Mouse (Mus musculus) spleen, adult 2 months (tissue): ENCODE results near the gene Ppef1. TPM values are rescaled to one million over a fixed set of nuclear protein-coding genes. Genes with fewer than 3 reads are reported as not detected.

Source experiments
- DNase-seq, 2 experiments: peaks; one replicate each; pipeline versions ENCODE4 v3.0.0 to v3.0.0-alpha.2; 2012 to 2021; ENCODE audit warnings: low spot score in 2 of 2, low read depth in 1 of 2
- H3K27ac ChIP-seq: fragments of 200-500 bp; 2 replicates; pipeline ENCODE4 v1.5.1; 2012; ENCODE audit warnings: low read length, inconsistent platforms; ENCODE audit not compliant: insufficient read depth
- H3K27me3 ChIP-seq: fragments of 200-500 bp; 2 replicates; pipeline ENCODE4 v1.6.1; 2012; ENCODE audit warnings: mild to moderate bottlenecking, moderate library complexity, low read length, inconsistent platforms; ENCODE audit not compliant: control insufficient read depth, insufficient read depth
- H3K36me3 ChIP-seq: fragments of 200-500 bp; 2 replicates; pipeline ENCODE4 v1.6.1; 2012; ENCODE audit warnings: mild to moderate bottlenecking, low read length, inconsistent platforms; ENCODE audit not compliant: control insufficient read depth, insufficient read depth
- H3K4me1 ChIP-seq: fragments of 200-500 bp; 2 replicates; pipeline ENCODE4 v1.6.1; 2011; ENCODE audit warnings: inconsistent platforms; ENCODE audit not compliant: control insufficient read depth, insufficient read depth, insufficient read length
- H3K4me3 ChIP-seq: fragments of 200-500 bp; 2 replicates; pipeline ENCODE4 v1.5.1; 2011; ENCODE audit warnings: mild to moderate bottlenecking, inconsistent platforms; ENCODE audit not compliant: insufficient read depth, insufficient read length; ENCODE audit errors: extremely low read depth
- CTCF ChIP-seq: fragments of 200-500 bp; IDR thresholded peaks from 2 replicates; pipeline ENCODE4 v1.5.1; 2011; ENCODE audit warnings: mild to moderate bottlenecking, inconsistent platforms; ENCODE audit not compliant: insufficient read depth, insufficient read length, insufficient replicate concordance; ENCODE audit errors: extremely low read depth
- POLR2A ChIP-seq: fragments of 200-500 bp; IDR thresholded peaks from 2 replicates; pipeline ENCODE4 v1.6.1; 2011; ENCODE audit warnings: low read depth, low read length, inconsistent platforms
- WGBS: fragments of 180-500 bp; shearing (Covaris S2); methylation state at CpG from one replicate; pipeline ENCODE4 v1.1.7; 2018; 5-methylcytosine and 5-hydroxymethylcytosine counted together
- polyA plus RNA-seq: library from polyadenylated mRNA; depleted of rRNA; stranded (reverse); fragments of >200 nt; gene quantifications from 2 replicates; pipeline ENCODE4 v1.2.3, GENCODE M21; 2012

Gene Ppef1
- polyA plus RNA-seq, 1 experiment, result not detected

GRCm38 (mm10) chrX:160598562-160599458 is 136.8 kb downstream of the Ppef1 start:
- no peak for DNase-seq

DNA sequence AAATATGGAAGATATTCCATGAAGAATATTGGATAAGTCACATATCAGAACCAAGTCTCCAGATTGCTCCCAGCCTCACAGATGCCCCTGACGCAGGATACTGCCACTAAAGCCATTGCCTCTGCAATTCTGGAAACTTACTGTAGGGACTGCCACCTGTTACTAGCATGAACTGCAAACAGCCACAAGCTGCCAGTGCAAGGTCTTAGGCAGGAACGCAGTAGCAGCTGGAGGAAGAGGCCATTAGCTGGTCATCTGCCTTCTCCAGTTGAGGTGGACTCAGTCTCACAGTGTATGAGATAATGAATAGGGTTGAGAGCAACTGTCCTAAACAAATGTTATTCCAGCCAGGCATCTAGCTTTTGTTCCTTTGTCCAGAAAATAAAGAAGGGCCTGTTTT is 137.5 kb downstream of the Ppef1 start:
- Histone ChIP-seq H3K27me3 (no peaks in the 10 kb centered on the region), H3K4me1 (peaks cover 4% of the 10 kb centered on the region; the same call in 1 of the 2 replicates), H3K36me3 (no peaks in the 10 kb centered on the region), H3K27ac (no peak overlapping the region), H3K4me3 (no peak overlapping the region)
- DNase-seq, result no peak
- 89% methylated on average over 2 of the region's 2 CpGs for WGBS
- TF ChIP-seq POLR2A, result no peak

More at GRCm38 (mm10) chrX:160598562-160599458, 136.8 kb downstream of the Ppef1 start:
- Histone ChIP-seq H3K27me3 (no peaks in the 10 kb centered on the region), H3K4me3 (no peak overlapping the region), H3K36me3 (no peaks in the 10 kb centered on the region), H3K27ac (no peak overlapping the region), H3K4me1 (peaks cover 4% of the 10 kb centered on the region; the same call in 1 of the 2 replicates)
- 72% methylated on average over 3 of the region's 3 CpGs for WGBS
- no peak for TF ChIP-seq CTCF
- TF ChIP-seq POLR2A, result no peak

DNA sequence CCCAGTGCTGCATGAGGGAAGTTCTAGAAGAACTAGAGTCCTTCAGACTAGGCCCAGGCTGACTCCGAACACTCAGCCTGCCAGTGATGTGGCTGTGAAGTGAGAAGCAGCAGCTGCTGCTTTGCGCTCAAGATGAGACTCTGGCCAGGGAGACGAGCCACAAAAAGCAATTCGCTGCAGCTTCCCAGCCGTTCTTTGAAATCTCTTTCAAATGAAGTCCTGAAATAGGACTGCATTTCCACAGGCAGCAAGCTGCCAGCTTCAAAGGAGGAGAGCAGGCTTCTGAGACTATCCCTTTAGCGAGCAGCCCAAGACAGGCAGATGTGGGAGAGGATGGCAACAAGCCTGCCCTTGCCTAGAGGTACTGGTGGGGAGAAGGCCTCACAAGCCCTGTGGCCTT is 142.6 kb downstream of the Ppef1 start:
- Histone ChIP-seq H3K27ac (no peak overlapping the region), H3K4me3 (no peak overlapping the region), H3K4me1 (no peaks in the 10 kb centered on the region), H3K27me3 (no peaks in the 10 kb centered on the region), H3K36me3 (peaks cover 1% of the 10 kb centered on the region; the same call in 1 of the 2 replicates)
- TF ChIP-seq CTCF (no peak), POLR2A (no peak)
- no peak for DNase-seq
- 91% methylated on average over 6 of the region's 6 CpGs for WGBS

- H3K4me3 ChIP-seq, result no peak overlapping the region
- no peaks in the 10 kb centered on the region for H3K4me1 ChIP-seq
- DNase-seq, result no peak
- WGBS, result 95% methylated on average over 7 of the region's 7 CpGs
- H3K36me3 ChIP-seq, result peaks cover 3% of the 10 kb centered on the region; the same call in 1 of the 2 replicates
- no peaks in the 10 kb centered on the region for H3K27me3 ChIP-seq
- no peak overlapping the region for H3K27ac ChIP-seq
- TF ChIP-seq CTCF, result no peak
- no peak for TF ChIP-seq POLR2A
Measured at GRCm38 (mm10) chrX:160590147-160590546, 145.4 kb downstream of the Ppef1 start.

GRCm38 (mm10) chrX:160588523-160588922 is 147.0 kb downstream of the Ppef1 start:
- H3K27me3 ChIP-seq, result no peaks in the 10 kb centered on the region
- no peak overlapping the region for H3K4me3 ChIP-seq
- DNase-seq, result no peak
- no peak overlapping the region for H3K27ac ChIP-seq
- no peak for TF ChIP-seq POLR2A
- no peak for TF ChIP-seq CTCF
- no peaks in the 10 kb centered on the region for H3K4me1 ChIP-seq
- 95% methylated on average over 4 of the region's 4 CpGs for WGBS
- H3K36me3 ChIP-seq, result peaks cover 3% of the 10 kb centered on the region; the same call in 1 of the 2 replicates

GRCm38 (mm10) chrX:160585110-160585509 is 150.5 kb downstream of the Ppef1 start:
- no peak for DNase-seq
- 58% methylated on average over 1 of the region's 1 CpGs for WGBS
- Histone ChIP-seq H3K4me3 (no peak overlapping the region), H3K4me1 (no peaks in the 10 kb centered on the region), H3K27me3 (no peaks in the 10 kb centered on the region), H3K27ac (no peak overlapping the region), H3K36me3 (peaks cover 2% of the 10 kb centered on the region; the same call in 1 of the 2 replicates)
- no peak for TF ChIP-seq CTCF
- no peak for TF ChIP-seq POLR2A

DNA sequence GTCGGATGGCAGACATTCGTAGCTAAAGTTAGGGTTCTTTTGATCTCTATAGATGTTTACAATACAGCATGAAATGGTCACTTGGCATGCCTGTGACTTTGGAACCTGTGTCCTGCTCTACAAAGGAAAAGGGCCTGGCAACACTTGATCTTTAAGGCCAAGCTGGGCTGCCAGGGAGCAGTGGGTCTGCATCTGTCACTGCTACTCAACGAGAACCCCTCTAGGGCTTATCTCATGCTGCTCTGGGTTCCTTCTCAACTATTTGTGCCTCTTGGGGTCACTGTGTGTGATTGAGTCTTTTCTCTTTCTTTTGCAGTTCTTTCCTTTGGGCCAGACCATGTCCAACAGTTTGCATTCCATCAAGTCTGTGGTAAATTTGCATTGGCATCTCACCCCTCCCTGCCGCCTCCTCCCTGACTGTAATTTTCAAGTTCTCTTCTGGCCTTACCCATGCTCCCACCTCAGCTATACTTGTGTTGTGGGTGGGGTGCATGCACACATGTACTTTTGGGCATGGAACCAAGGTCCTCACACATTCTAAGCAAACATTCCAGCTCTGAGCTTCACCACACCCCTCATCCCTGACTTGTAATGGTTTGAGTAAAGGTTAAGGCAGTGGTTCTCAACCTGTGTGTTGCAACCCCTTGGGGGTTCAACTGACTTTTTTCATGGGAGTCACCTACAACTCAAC is 151.3 kb downstream of the Ppef1 start:
- WGBS, result 89% methylated on average over 4 of the region's 4 CpGs
- H3K4me1 ChIP-seq, result no peaks in the 10 kb centered on the region
- no peak for DNase-seq
- H3K4me3 ChIP-seq, result no peak overlapping the region
- TF ChIP-seq POLR2A, result no peak
- TF ChIP-seq CTCF, result no peak
- no peak overlapping the region for H3K27ac ChIP-seq
- H3K36me3 ChIP-seq, result peaks cover 2% of the 10 kb centered on the region; the same call in 1 of the 2 replicates
- H3K27me3 ChIP-seq, result no peaks in the 10 kb centered on the region
